Mouse (Mus musculus) ES-E14 (cell line): ENCODE measurements around the gene Spata21. TPM values are rescaled to one million over a fixed set of nuclear protein-coding genes. Genes with fewer than 3 reads are reported as not detected.
A peak's percentile ranks its signal among the peaks of the same experiment; 100 is the strongest.

Experiments
- DNase-seq: peaks from one replicate; pipeline ENCODE4 v3.0.0-alpha.2; 2013; ENCODE audit warnings: low read depth, low spot score
- H3K27ac ChIP-seq: 2 replicates; pipeline ENCODE4 v1.5.1; 2012; ENCODE audit warnings: low read depth, mild to moderate bottlenecking, low read length, moderate library complexity, mixed read lengths; ENCODE audit not compliant: poor library complexity, insufficient read depth, severe bottlenecking
- H3K36me3 ChIP-seq: 2 replicates; pipeline ENCODE4 v1.6.1; 2012; ENCODE audit warnings: mild to moderate bottlenecking, low read length, moderate library complexity, mixed read lengths; ENCODE audit not compliant: control insufficient read depth, poor library complexity, insufficient read depth, severe bottlenecking
- H3K4me1 ChIP-seq, 2 experiments: fragments of 150-350 bp in 1 of 2; sonication (generic) in 1 of 2; 2 replicates each; pipeline ENCODE4 v1.6.1; 2012; ENCODE audit warnings: low read length in 2 of 2, mild to moderate bottlenecking in 1 of 2, mixed read lengths in 1 of 2; ENCODE audit not compliant: control insufficient read depth in 2 of 2, insufficient read depth in 2 of 2, poor library complexity in 1 of 2
- H3K4me3 ChIP-seq, 2 experiments: fragments of 150-350 bp in 1 of 2; sonication (generic) in 1 of 2; 2 replicates each; pipeline ENCODE4 v1.5.1; 2012; ENCODE audit warnings: low read length in 2 of 2, low read depth in 1 of 2, mild to moderate bottlenecking in 1 of 2, mixed read lengths in 1 of 2; ENCODE audit not compliant: insufficient read depth in 1 of 2, poor library complexity in 1 of 2, severe bottlenecking in 1 of 2
- H3K9ac ChIP-seq: 2 replicates; pipeline ENCODE4 v1.6.1; 2012; ENCODE audit warnings: low read depth, mild to moderate bottlenecking, low read length, mixed read lengths; ENCODE audit not compliant: poor library complexity, insufficient read depth, severe bottlenecking
- H3K9me3 ChIP-seq: fragments of 150-350 bp; sonication (generic); 2 replicates; pipeline ENCODE4 v1.6.1; 2012; ENCODE audit warnings: low read depth, mild to moderate bottlenecking, low read length; ENCODE audit not compliant: control insufficient read depth, insufficient read depth
- CHD2 ChIP-seq: IDR thresholded peaks from 2 replicates; pipeline ENCODE4 v1.6.1; 2014; ENCODE audit warnings: mild to moderate bottlenecking, low read depth, low read length, inconsistent platforms
- HCFC1 ChIP-seq: IDR thresholded peaks from 2 replicates; pipeline ENCODE4 v1.6.1; 2012; ENCODE audit warnings: low read length, inconsistent platforms, borderline replicate concordance; ENCODE audit not compliant: insufficient read depth
- MAFK ChIP-seq: IDR thresholded peaks from 2 replicates; pipeline ENCODE4 v1.6.1; 2014; ENCODE audit warnings: mild to moderate bottlenecking, low read depth, low read length, inconsistent platforms; ENCODE audit not compliant: insufficient read depth
- ZC3H11A ChIP-seq: IDR thresholded peaks from 2 replicates; pipeline ENCODE4 v1.6.1; 2012; ENCODE audit warnings: low read depth, mild to moderate bottlenecking, inconsistent platforms, low read length, borderline replicate concordance
- ZNF384 ChIP-seq: IDR thresholded peaks from 2 replicates; pipeline ENCODE4 v1.6.1; 2012; ENCODE audit warnings: low read depth, low read length, inconsistent platforms
- in situ Hi-C, 2 experiments: fragments of 600-800 bp; cut with MboI; formaldehyde crosslinking; loops; one replicate each; pipeline ENCODE4 v1.15.1; 2025; ENCODE audit warnings: low sequenced_read_pairs in 2 of 2, inconsistent platforms in 1 of 2; ENCODE audit not compliant: unreplicated experiment in 2 of 2
- total RNA-seq: library from RNA; depleted of rRNA; stranded (reverse); fragments of 300-350 nt; gene quantifications from 2 replicates; pipeline ENCODE4 v1.2.3, GENCODE M21; 2012

Gene Spata21
- total RNA-seq, 1 experiment = 0.27 TPM

- Histone ChIP-seq H3K36me3 (peaks cover 40% of the 10 kb centered on the region), H3K27ac (no peak overlapping the region), H3K9me3 (no peaks in the 10 kb centered on the region), H3K9ac (no peak overlapping the region), H3K4me3 (no peak overlapping the region), H3K4me1 (peaks cover 10 to 36% of the 10 kb centered on the region in 2 experiments)
- TF ChIP-seq HCFC1 = no peak
- TF ChIP-seq MAFK = no peak
- TF ChIP-seq CHD2 = no peak
- TF ChIP-seq ZNF384 = no peak
- in situ Hi-C loops = no loop called here
- DNase-seq = peak; percentile 38
Measured at GRCm38 (mm10) chr4:141113831-141114230, 25.7 kb downstream of the Spata21 start.

GRCm38 (mm10) chr4:141114521-141114981, 26.4 kb downstream of the Spata21 start:
- no peak for TF ChIP-seq HCFC1
- no peak for TF ChIP-seq CHD2
- no peak for TF ChIP-seq ZNF384
- no peak for TF ChIP-seq ZC3H11A
- TF ChIP-seq MAFK = no peak
- DNase-seq = no peak
- Histone ChIP-seq H3K4me3 (no peak overlapping the region; a peak in 1 of 4 replicates), H3K9ac (no peak overlapping the region; the same call in 1 of the 2 replicates), H3K4me1 (peaks cover 10 to 43% of the 10 kb centered on the region in 2 experiments), H3K36me3 (peaks cover 40% of the 10 kb centered on the region), H3K9me3 (no peaks in the 10 kb centered on the region), H3K27ac (0 out of 2 replicates have a peak overlapping the region, but pooled peaks have one; percentile 19)
- in situ Hi-C loops = no loop called here

GRCm38 (mm10) chr4:141115398-141115797, 27.3 kb downstream of the Spata21 start:
- peak; percentile 71 for DNase-seq
- peak overlapping the region; percentile 9 to 44; a peak in 1 of 4 replicates for H3K4me3 ChIP-seq
- TF ChIP-seq HCFC1 (no peak), MAFK (no peak), ZC3H11A (no peak), ZNF384 (no peak), CHD2 (no peak)
- H3K9ac ChIP-seq = no peak overlapping the region
- peaks cover 10 to 48% of the 10 kb centered on the region in 2 experiments for H3K4me1 ChIP-seq
- in situ Hi-C loops = no loop called here
- H3K9me3 ChIP-seq = no peaks in the 10 kb centered on the region
- peaks cover 42% of the 10 kb centered on the region for H3K36me3 ChIP-seq
- no peak overlapping the region for H3K27ac ChIP-seq

GRCm38 (mm10) chr4:141118691-141119090, 30.6 kb downstream of the Spata21 start:
- peaks cover 43% of the 10 kb centered on the region for H3K36me3 ChIP-seq
- no peak for DNase-seq
- peaks cover 10 to 50% of the 10 kb centered on the region in 2 experiments for H3K4me1 ChIP-seq
- in situ Hi-C loops = no loop called here
- H3K27ac ChIP-seq = 0 out of 2 replicates have a peak overlapping the region, but pooled peaks have one; percentile 15
- H3K9ac ChIP-seq = no peak overlapping the region
- no peaks in the 10 kb centered on the region for H3K9me3 ChIP-seq
- no peak overlapping the region for H3K4me3 ChIP-seq
- TF ChIP-seq MAFK (no peak), ZNF384 (no peak), CHD2 (no peak), ZC3H11A (no peak), HCFC1 (no peak)
